Mouse (Mus musculus) mouse embryonic stem cell (cell line): ENCODE measurements around the gene Top1.

Experiments used
- in situ Hi-C, 2 experiments: fragments of 300-500 bp; cut with MboI; formaldehyde crosslinking; loops; 1 replicate in 1 of 2; 3 replicates in 1 of 2; pipeline ENCODE4 v1.14.3; 2019 to 2020; ENCODE audit warnings: low sequenced_read_pairs in 2 of 2, low pct_unique_long_range_greater_than_20kb in 1 of 2, mixed read lengths in 1 of 2; ENCODE audit not compliant: unreplicated experiment in 1 of 2

Gene Top1

GRCm38 (mm10) chr2:160732420-160732995 lies 86.8 kb downstream of the Top1 start:
- in situ Hi-C loops = no loop called here

- in situ Hi-C loops = no loop called here
Measured at GRCm38 (mm10) chr2:160733131-160733531, 87.4 kb downstream of the Top1 start.

- in situ Hi-C loops = no loop called here
Measured at GRCm38 (mm10) chr2:160734331-160734730, 88.6 kb downstream of the Top1 start.

GRCm38 (mm10) chr2:160735706-160736310 lies 90.1 kb downstream of the Top1 start:
- in situ Hi-C loops = no loop called here

DNA sequence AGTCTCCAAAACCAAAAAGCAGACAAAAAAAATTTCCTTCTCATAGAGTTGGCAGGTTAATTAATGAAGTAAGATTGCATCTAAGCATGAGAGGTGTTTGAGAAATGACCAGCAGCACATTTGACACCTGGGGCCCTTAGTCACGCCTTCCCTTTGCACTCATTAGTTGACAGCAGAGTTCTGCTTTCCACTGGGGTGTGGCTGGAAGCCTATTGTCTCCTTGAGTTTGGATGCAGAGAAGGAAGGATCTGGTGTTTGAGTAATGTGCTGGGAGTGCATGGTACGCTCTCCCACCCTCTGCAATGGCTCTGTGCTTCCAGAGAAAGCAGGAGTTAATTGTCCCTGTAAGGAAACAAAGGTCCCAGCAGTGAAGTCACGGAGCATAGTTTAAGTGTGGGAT lies 90.8 kb downstream of the Top1 start:
- in situ Hi-C loops = no loop called here

DNA sequence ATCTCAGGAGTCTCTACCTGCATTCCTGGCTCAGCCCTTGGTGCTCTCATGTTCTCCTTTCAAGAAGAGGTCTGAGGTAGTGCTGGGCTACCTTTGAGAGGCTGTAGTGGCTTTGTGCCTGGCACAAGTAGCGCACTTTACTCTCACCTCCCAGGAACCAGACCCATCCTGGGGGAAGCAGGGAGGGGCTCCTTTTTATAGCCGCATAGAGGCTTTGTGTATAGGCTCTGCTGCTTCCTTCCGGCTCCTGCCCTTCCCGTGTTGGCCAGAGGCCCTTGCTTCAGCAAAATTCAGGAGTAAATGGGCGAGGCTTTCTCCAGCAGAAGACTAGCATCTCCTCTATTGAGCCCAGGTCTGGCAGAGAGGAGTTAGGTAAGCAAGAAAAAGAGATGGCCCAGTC lies 92.7 kb downstream of the Top1 start:
- in situ Hi-C loops = no loop called here

DNA sequence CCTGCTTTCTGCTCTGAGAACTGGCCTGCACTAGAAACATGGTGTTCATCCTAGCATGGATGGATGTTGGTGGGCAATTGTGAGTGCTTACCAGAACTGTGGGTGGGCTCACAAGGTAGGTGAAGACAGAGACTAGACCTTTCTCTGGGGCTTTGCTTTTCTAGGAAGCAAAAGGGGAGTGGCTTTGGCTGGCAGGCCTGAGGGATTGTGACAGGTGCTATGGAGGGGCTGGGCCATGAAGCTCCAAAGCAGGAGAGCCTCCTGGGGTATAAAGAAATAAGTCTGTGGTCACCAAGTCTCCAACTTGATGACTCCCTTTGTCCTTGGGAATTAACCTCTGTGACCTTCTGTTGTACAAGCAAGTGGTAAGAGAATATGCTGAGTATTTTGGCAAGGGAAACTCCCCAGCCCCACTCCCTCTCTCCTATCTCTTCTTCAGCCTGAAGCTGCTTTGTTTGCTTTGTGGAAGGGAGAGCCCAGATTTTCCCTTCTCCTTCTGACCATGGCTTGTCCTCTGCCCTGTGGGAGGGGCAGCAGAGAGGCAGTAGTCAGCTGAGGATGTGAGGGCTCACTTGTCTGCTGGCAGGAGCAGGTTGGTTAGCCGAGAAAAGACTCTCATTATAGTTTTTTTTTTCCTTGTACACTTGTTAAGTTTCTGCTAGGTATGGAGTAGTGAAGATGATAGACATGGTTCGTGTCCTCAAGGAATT lies 94.1 kb downstream of the Top1 start:
- in situ Hi-C loops = no loop called here

GRCm38 (mm10) chr2:160740521-160741156 lies 95.0 kb downstream of the Top1 start:
- in situ Hi-C loops = no loop called here

DNA sequence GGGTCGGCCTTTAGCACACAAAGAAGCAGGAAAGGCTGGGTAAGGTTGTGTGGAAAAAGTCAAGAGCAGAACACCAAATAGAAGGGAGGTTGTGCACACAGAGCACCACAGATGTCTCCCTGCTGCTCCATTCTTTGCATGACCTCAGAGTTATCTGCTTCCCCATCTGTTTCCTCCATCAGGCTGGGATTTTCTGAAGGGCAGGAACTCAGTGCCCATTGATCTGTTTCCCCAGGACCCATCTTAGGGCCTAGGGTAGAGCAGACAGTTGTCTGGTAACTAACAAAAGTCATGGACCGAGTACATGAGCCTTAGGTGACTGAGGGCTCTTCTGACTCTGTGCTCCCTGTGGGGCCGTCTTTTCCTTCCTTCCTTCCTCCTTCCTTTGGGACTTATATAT lies 95.9 kb downstream of the Top1 start:
- in situ Hi-C loops = no loop called here

- in situ Hi-C loops = no loop called here
Measured at GRCm38 (mm10) chr2:160742161-160742609, 96.5 kb downstream of the Top1 start.

DNA sequence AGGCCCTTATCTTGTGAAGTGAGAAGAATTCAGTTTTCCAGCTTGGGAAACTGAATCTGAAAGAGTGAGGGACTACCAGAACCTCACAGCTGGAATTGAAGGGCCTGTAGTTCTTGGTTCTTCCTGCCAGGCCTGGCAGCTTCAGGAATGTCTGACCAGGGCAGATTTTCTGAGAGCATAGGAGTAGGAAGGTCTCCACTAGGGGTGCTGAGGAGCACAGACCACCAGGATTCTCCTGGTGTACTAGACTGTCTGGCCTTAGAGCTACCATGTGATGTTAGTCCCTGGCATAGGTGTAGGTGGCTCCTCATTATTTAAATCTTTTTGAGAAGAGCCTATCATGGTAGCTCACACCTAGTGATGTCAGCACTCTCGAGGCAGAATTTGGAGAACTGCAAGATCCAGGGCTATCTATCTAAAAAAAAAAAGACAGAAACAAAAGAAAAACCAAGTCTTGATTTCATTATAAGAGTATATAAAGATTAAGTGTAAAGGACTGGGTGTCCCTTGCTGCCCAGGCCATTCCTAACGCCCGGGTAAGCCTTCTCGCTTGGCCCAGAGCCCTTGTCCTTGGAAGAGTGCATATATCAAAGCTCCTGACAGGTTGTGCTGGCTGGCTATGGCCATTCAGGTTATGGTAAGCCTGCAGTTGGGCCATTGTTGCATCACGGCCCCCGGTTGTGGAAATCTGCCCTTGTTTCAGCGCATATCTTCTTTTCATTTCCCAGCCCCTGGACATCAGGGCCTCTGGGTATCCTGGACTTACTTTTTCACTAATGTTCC lies 98.5 kb downstream of the Top1 start:
- in situ Hi-C loops = no loop called here

DNA sequence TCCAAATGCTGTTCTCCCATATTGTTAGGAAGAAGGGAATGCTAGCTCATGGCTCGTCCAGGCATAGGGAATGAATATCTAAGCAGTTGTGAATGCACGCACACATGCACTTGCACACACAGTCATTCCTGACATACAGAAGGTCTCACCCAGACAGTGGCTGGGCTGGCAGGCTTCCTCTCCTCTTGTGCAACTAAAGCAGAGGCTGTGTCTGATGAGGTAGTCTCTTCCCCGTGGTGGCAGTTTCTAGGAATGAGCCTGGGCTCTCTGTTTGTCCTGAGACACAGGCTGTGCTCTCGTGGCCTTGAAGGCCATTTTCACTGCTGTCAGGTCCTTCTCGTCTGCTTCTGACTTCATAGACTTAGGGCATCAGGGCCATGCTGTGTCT lies 99.1 kb downstream of the Top1 start:
- in situ Hi-C loops = no loop called here

DNA sequence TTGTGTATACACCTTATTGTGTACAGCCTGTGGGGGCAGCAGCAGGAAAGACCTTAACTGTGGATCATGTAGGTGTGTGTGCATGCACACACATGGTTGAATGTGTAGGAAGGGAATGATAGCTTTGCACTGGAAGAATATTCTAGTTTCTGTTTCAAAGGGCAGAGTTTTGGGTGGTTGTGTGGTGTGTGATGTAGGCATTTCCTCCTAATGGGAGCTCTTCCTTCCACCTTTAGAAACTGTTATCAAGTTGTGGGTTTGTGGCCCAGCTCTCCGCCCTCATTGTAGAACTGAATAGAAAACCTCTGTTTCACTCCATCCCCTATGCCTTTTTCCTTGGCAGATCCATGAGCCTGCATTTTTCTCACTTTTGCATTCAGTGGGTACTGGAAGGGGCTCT lies 99.8 kb downstream of the Top1 start:
- in situ Hi-C loops = no loop called here

- in situ Hi-C loops = no loop called here
Measured at GRCm38 (mm10) chr2:160746637-160747036, 100.9 kb downstream of the Top1 start.

DNA sequence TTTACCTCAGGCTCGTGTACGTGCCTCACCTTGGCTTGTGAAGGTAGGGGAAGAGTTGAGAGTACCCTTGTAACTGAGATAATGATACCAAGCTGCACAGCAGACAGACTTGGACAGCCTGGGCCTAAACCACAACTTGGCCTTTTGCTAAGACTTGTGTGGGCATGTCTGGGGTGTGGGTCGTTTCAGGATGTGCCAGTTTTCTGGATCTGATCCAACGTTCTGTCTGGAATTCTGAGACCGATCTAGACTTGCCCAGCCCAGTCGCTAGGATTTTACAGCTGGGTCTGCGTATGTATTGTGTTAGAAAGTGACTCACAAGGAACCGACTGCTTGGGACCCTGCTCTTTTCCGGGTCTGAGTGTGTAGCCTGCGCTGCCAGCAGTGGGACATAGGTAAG lies 101.4 kb downstream of the Top1 start:
- in situ Hi-C loops = no loop called here

- in situ Hi-C loops = no loop called here
Measured at GRCm38 (mm10) chr2:160756583-160757203, 111.0 kb downstream of the Top1 start.

- in situ Hi-C loops = no loop called here
Measured at GRCm38 (mm10) chr2:160760433-160761184, 114.9 kb downstream of the Top1 start.

DNA sequence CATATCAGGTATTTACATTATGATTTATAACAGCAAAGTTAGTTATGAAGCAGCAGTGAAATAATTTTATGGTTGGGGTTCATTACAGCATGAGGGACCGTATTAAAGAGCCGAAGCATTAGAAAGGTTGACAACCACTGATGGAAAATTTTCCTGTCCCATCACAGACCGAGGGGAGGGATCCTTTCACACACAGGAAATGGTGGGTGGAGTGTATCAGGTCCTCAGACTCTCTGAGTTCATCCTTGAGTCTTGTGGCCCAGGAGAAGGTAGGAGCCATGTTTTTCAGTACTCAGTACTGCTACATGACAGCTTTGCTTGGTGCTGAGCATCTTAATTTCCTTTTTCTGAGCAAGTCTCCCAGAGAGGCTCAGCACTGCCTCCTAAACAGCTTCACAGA lies 118.1 kb downstream of the Top1 start:
- in situ Hi-C loops = no loop called here
